Mouse (Mus musculus): Measurements from ENCODE around the gene Fhad1.

Gene Fhad1

DNA sequence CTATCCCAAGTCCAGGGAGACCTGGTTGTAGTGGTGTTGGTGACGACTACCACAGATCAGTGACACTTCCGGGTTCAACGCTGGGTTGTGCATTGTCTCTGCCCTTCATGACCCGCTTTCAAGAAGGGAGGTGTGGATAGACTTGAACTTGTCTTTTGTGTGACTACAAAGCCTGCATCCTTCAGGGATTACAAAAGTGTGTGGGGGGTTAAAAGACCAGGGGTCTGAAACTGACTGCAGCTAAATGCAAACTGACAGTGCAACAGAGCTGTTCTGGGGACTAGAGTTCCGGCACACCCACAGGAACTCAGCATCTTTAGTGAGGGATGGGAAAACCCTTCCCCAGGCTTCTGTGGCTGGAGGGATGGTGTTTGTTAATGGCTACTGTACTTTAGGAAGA is 83.4 kb downstream of the Fhad1 start:
- no peak for DNase-seq (ENCODE audit: low spot score)

DNA sequence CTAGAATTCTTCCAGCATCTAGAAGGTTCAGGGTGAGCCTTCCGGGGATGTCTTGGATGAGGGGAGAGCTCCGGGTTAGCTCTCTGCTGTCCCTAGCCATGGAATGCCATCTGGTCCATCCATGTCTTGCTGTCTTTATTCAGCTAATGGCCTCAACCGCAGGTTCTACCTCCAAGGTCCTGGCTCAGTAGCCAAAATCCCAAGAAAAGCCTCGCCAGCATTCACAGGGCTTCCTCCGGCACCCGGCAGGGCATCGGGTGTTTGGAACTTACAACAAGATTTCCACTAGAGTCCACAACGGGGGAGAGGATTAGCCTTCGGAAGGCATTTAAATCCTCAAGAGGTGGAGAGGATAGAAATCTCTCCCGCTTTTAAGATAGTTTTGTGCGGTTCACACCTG is 84.9 kb downstream of the Fhad1 start:
- DNase-seq (ENCODE audit: low spot score) = no peak

GRCm38 (mm10) chr4:141928881-141929281 is 86.0 kb downstream of the Fhad1 start:
- peak; percentile 62 for DNase-seq (ENCODE audit: low spot score)

DNA sequence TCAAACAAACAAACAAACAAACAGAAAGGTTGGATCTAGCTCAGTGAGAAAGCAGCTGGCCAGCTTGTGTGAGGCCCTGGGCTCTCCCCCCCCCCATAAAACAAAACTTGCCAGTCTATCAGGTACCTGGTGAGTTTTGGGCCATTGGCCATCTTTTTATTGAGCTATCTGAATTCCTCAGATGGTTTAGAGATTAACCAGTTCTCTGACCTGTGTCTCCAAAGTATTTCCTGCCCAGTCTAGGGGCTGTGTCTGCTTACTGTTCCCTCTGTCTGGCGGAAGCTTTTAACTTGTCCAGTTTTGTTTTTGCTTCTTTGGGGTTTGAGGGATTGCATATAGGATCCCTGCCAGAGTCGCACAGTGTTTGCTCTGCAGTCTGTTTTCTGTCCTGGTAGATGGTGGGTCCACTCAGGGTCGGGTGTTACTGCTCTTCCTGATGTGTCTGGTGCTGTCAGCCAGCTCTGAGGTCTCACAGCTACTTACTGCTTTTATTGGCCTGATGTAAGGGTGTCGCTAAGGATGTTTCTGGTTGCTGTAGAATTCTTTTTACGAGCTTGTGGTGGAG is 89.0 kb downstream of the Fhad1 start:
- no peak for DNase-seq (ENCODE audit: low spot score)

DNA sequence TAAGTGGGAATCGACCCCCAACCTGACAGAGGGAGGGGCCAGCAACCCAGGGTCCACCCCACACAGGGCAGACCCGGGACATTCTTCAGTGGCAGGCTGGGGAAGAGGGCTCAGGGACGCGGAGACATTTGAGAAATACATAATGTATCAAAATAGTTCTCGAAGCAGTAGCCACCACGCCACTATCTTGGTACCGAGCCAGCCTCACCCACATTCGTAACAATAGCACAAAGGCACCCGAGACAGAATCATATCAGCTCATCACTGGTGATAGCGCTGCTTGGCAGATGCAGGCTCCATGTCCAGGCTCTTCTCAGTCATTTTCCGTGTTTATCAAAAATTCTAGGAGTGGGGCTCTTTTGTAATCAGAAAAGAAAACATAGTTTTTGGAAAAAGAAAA is 90.9 kb downstream of the Fhad1 start:
- peak; percentile 83 for DNase-seq (ENCODE audit: low spot score)

DNA sequence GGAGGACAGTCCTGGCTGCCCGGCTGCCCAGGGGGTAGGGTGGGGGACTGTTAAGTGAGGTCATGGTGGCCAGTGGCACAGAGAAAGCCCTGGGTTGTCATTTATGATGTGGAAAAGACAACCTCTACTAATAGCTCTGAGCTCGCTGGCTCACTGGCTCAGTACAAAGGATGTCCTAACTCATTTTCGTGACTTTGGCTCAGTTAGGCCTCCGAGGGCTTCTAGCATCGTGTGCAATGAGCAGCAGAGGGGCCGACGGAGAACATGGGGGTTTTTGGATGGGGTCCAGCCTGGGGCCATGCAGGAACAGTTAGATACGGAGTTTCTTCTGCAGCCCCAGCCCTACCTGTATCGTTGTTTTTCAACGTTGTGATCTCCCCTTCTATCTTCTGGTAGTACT is 94.5 kb downstream of the Fhad1 start:
- DNase-seq (ENCODE audit: low spot score) = no peak

GRCm38 (mm10) chr4:141917735-141918419 is 97.0 kb downstream of the Fhad1 start:
- DNase-seq (ENCODE audit: low spot score) = no peak

DNA sequence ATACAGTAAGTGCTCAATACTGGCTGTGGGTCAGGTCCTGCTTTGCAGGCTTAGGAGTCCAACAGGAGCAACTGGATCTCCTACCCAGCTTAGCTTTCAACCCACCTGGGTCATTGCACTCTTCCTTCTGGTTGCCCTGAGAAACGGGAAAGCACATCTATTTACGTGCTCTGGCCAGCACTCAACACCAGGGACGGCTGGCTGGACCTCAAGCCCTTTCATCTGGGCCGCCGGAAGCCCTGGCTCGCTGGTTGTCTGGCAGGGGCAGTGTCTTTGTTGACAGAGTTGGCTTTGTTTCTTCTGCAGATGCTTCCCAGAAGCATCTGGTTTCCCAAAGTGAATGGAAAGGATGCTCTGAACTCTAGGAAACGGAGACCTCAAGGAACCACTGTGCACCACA is 100.8 kb downstream of the Fhad1 start:
- DNase-seq (ENCODE audit: low spot score) = peak; percentile 29

GRCm38 (mm10) chr4:141913201-141913993 is 101.5 kb downstream of the Fhad1 start:
- DNase-seq (ENCODE audit: low spot score) = no peak

DNA sequence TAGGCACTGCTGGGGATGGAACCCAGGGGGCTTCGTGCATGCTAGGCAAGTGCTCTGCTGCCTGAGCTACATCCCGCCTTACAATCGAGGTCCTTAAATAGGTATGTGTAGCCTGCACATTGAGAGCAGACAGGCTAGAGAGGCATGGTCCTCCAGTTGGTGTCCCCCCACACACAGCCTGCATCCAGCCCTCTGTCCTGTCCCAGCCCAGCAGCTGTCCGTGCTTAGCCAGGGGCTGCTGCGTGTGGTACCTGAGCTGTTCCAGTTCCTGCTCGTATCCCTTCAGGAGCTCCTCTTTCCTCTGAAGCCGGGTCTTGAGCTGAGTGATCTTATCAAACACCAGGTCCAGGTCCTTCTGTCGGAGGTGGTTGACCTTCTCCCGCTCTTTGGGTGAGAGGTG is 110.2 kb downstream of the Fhad1 start:
- no peak for DNase-seq (ENCODE audit: low spot score)

DNA sequence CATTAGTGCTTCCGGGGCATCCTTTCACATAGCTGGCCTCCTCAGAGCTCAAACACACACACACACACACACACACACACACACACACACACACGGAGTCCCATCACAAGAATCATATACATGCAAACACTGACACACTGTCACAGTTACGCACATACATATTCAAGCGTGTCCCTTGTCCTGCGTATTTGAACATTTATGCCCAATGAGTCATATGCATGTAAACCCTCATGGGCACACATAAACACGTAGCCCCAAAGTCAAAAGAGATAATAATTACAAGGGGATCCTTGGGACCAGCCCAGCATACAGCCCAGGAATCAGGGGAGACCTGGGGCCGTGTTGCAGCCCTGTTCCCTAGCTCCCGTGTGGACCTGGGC is 112.4 kb downstream of the Fhad1 start:
- no peak for DNase-seq (ENCODE audit: low spot score)

DNA sequence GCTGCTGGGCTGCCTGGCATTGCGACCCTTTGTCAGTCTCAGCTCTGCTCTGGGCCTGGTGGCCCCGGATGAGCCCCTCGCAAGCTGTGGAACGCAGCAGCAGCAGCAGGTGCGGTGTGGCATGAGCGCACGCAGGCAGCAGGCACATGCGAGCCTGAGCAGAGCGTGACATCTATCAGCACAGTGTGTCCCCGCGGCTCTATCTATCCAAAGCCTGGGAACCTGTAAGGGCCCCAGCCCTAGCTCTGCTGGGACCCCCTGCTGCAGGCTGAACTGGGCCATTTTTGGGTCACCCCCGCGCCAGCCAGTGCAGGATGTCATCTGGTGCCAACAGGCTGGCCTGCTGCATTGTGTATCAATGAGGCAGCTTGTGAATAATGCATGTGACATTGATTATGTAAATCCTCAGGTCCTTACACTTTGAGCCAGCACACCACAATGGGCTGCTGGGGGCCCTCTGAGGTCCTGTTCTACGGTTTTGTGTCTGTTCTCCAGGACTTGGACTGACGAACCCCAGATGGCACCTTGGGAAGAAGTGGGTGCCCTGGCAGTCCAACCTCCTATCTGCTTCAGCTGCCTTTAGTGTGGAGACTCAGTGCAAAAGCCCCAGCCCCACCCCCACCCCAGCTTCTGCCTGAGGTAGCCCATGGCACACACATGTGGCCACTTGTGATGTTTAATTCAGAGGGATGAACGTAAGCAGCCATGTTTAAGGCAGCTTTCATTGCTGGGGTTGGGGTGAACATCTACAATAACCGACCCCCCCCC is 113.0 kb downstream of the Fhad1 start:
- no peak for DNase-seq (ENCODE audit: low spot score)

- no peak for DNase-seq (ENCODE audit: low spot score)
Measured at GRCm38 (mm10) chr4:141900421-141900820, 114.5 kb downstream of the Fhad1 start.

GRCm38 (mm10) chr4:141899936-141900335 is 114.9 kb downstream of the Fhad1 start:
- DNase-seq (ENCODE audit: low spot score) = no peak

DNA sequence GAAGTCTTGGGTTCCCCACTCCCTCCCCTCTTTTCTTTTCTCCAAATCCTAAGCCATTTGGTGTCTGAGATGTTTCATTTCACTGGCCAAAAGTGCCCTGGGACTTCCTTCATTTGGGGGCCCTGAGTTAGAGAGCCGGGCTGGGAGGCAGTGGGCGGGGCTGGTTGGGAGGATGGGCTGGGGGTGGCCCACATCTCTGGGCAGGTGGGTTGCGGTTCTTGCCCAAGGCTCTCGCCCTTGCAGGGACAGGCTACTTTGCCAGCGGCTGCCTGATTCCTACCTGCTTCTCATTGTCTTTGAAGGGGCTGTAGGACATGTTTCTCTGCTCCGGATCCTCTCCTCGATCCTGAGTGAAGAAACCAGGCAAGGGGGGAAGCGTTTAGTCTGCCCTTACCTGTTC is 116.0 kb downstream of the Fhad1 start:
- no peak for DNase-seq (ENCODE audit: low spot score)

DNA sequence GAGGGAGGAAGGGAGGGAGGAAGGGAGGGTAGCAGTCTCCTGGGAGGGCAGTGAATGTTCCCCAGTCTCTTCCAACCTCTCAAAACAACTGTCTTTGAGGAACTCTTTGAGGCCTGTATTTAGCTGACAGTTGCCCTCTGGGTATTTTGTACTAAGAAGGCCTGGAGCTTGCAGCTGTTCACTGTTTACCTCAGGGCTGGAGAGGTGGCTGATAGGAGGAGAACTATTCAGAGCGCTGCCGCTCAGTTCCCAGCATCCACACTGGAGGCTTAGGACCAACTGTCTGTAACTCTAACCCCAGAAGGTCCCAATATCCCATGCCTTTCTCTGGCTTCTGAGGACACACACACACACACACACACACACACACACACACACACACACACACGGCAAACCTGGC is 117.0 kb downstream of the Fhad1 start:
- no peak for DNase-seq (ENCODE audit: low spot score)

- no peak for DNase-seq (ENCODE audit: low spot score)
Measured at GRCm38 (mm10) chr4:141897225-141897624, 117.7 kb downstream of the Fhad1 start.

- DNase-seq (ENCODE audit: low spot score) = no peak
Measured at GRCm38 (mm10) chr4:141895772-141896171, 119.1 kb downstream of the Fhad1 start.

GRCm38 (mm10) chr4:141893157-141893784 is 121.6 kb downstream of the Fhad1 start:
- no peak for DNase-seq (ENCODE audit: low spot score)

DNA sequence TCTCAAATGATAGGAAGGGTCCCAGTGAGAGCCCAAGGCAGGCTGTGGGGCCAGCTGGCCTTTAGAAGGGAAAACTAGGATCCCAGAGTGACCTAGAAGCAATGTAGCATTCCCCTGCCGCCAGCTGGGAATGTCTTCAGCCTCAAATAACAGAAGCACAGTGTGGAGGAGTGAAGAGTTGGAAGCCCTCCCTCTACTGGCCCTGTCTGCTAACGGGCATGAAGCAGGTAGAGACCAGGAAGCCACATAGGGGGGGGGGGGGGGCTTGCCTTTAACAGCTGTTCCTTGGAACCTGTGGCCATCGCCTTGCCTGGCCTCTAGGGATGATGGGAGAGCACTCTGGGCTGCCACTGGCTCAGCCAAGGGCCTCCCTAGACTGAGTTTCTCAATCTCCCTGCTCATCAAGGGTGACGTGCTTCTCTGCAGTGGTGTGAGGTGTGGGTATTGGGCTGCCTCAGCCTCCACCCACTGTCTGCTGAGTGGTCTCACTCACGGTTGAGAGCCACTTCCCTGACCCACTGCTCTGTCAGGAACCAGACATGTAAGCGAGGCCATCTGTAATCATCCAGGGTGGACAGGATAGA is 128.4 kb downstream of the Fhad1 start:
- DNase-seq (ENCODE audit: low spot score) = no peak

DNA sequence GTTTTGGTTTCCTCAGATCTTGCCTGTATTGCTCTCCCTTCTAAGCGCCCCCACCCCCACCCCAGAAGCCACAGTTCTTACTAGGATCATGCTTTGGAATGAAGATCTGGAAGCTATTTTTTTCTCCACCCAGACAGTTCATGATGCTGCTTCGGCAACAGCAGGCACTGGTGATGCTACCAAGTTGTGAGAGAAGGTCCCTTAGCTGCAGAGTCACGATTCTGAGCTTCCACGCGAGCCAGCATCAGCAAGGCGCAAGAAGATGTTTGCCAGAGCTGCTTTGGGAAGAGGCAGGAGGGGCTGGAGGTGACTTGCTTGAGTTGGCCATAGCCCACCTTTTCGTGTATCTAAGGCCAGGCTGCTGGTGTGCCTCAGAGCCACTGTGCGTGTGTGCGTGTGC is 129.4 kb downstream of the Fhad1 start:
- no peak for DNase-seq (ENCODE audit: low spot score)

- DNase-seq (ENCODE audit: low spot score) = no peak
Measured at GRCm38 (mm10) chr4:141882858-141883257, 132.0 kb downstream of the Fhad1 start.
